ENCODE assay signal across 22 mouse cellular contexts in the genomic region with DNA sequence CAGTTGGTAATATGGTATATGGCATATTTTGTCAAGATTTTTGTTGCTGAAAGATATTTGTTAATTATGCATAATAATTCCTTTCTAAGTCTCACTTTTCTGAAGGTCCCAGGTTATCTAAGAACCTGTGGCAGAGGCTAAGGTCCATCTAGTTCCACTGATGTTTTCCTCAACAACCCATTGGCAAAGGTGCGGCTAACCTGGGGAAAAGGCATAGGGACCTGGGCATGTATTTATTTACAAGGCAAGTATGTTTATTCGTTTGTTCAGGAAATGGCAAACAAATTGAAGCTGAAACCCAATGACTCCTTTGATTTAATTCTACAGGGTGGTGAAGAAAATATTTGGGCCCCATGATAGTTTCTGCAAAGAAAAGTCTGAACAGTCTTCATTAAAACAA. TPM values are rescaled to one million over a fixed set of nuclear protein-coding genes. Genes with fewer than 3 reads are reported as not detected.
DNase-seq lines count a peak whose midpoint lies in the region; ATAC-seq and TF ChIP-seq lines count a peak whose summit lies in the region.
"Had no signal": no experiment of that assay in that cellular context is flagged by ENCODE, and none has a peak within 500 bp of the region (broad histone marks: within the 10 kb centered on the region; RNA-seq: fewer than 3 reads in every experiment).

No protein-coding gene starts in this region.

- 0 out of 2 replicates have a peak, but pooled peaks cover 7% of the 10 kb centered on the region for H3K4me1 ChIP-seq in intestine, embryonic 14.5 days (replicated peaks; ENCODE audit: control insufficient read depth, insufficient read depth, low read length)
- H3K4me1 ChIP-seq in intestine, embryonic 15.5 days (replicated peaks): peaks cover 18% of the 10 kb centered on the region
- H3K4me1 ChIP-seq in forebrain, embryonic 16.5 days (replicated peaks; ENCODE audit: control insufficient read depth, insufficient read depth, low read length): peaks cover 22% of the 10 kb centered on the region
- H3K4me1 ChIP-seq in hindbrain, postnatal 0 days (ENCODE audit: insufficient read depth, low read length): no peaks in the 10 kb centered on the region
- H3K4me1 ChIP-seq in neural tube, embryonic 12.5 days: peaks cover 25% of the 10 kb centered on the region
- H3K4me1 ChIP-seq in liver, embryonic 12.5 days: peaks cover 6% of the 10 kb centered on the region; the same call in 1 of the 2 replicates

- H3K4me2 ChIP-seq in intestine, embryonic 14.5 days (ENCODE audit: low read length): no peak overlapping the region
- no peak overlapping the region for H3K4me2 ChIP-seq in intestine, embryonic 15.5 days (replicated peaks)
- peak overlapping the region; percentile 61 for H3K4me2 ChIP-seq in forebrain, embryonic 16.5 days (ENCODE audit: low read length)
- peak overlapping the region; percentile 90 for H3K4me2 ChIP-seq in hindbrain, postnatal 0 days (ENCODE audit: low read depth, low read length)
- H3K4me2 ChIP-seq in neural tube, embryonic 12.5 days (replicated peaks): peak overlapping the region; percentile 72
- no peak overlapping the region for H3K4me2 ChIP-seq in liver, embryonic 12.5 days
- H3K4me2 ChIP-seq: embryonic facial prominence, embryonic 12.5 days; heart, embryonic 12.5 days; limb, embryonic 12.5 days; liver, embryonic 15.5 days had no signal

- H3K27ac ChIP-seq in intestine, embryonic 14.5 days (ENCODE audit: low read depth): no peak overlapping the region
- no peak overlapping the region for H3K27ac ChIP-seq in intestine, embryonic 15.5 days
- H3K27ac ChIP-seq in forebrain, embryonic 16.5 days (ENCODE audit: low read length): no peak overlapping the region
- no peak overlapping the region for H3K27ac ChIP-seq in hindbrain, postnatal 0 days
- H3K27ac ChIP-seq in neural tube, embryonic 12.5 days: no peak overlapping the region
- H3K27ac ChIP-seq in liver, embryonic 12.5 days: no peak overlapping the region
- H3K27ac ChIP-seq: embryonic facial prominence, embryonic 12.5 days; limb, embryonic 12.5 days; liver, embryonic 15.5 days had no signal

- no peak for TF ChIP-seq CTCF in hindbrain, postnatal 0 days (IDR thresholded peaks at IDR 0.05; ENCODE audit: low read depth)

- H3K4me3 ChIP-seq in intestine, embryonic 14.5 days (ENCODE audit: low read depth, low read length): no peak overlapping the region
- no peak overlapping the region for H3K4me3 ChIP-seq in intestine, embryonic 15.5 days (replicated peaks)
- peak overlapping the region; percentile 42 for H3K4me3 ChIP-seq in forebrain, embryonic 16.5 days (replicated peaks; ENCODE audit: low read length)
- peak overlapping the region; percentile 61 for H3K4me3 ChIP-seq in hindbrain, postnatal 0 days (ENCODE audit: low read length)
- H3K4me3 ChIP-seq in neural tube, embryonic 12.5 days: peak overlapping the region; percentile 34
- H3K4me3 ChIP-seq in liver, embryonic 12.5 days: no peak overlapping the region
- H3K4me3 ChIP-seq: embryonic facial prominence, embryonic 12.5 days; heart, embryonic 12.5 days; limb, embryonic 12.5 days; liver, embryonic 15.5 days had no signal

- H3K9me3 ChIP-seq in intestine, embryonic 14.5 days (ENCODE audit: control insufficient read depth, low read length): no peaks in the 10 kb centered on the region
- H3K9me3 ChIP-seq in intestine, embryonic 15.5 days: no peaks in the 10 kb centered on the region
- no peaks in the 10 kb centered on the region for H3K9me3 ChIP-seq in forebrain, embryonic 16.5 days (ENCODE audit: control insufficient read depth, low read length)
- no peaks in the 10 kb centered on the region for H3K9me3 ChIP-seq in hindbrain, postnatal 0 days (ENCODE audit: low read length)
- H3K9me3 ChIP-seq in neural tube, embryonic 12.5 days: no peaks in the 10 kb centered on the region
- no peaks in the 10 kb centered on the region for H3K9me3 ChIP-seq in liver, embryonic 12.5 days (replicated peaks)
- H3K9me3 ChIP-seq: embryonic facial prominence, embryonic 12.5 days; heart, embryonic 12.5 days; limb, embryonic 12.5 days; liver, embryonic 15.5 days had no signal

- WGBS in intestine, embryonic 14.5 days: 10% methylated on average over 2 of the region's 2 CpGs
- 11% methylated on average over 2 of the region's 2 CpGs for WGBS in intestine, embryonic 15.5 days
- 30% methylated on average over 2 of the region's 2 CpGs for WGBS in forebrain, embryonic 16.5 days
- WGBS in hindbrain, postnatal 0 days: 21% methylated on average over 2 of the region's 2 CpGs
- WGBS in neural tube, embryonic 12.5 days: 13% methylated on average over 2 of the region's 2 CpGs
- whole genome bisulfite sequencing in liver, embryonic 12.5 days (ENCODE audit: insufficient replicate concordance): 12% methylated on average over 2 of the region's 2 CpGs

- H3K9ac ChIP-seq in intestine, embryonic 14.5 days (ENCODE audit: low read length): no peak overlapping the region
- H3K9ac ChIP-seq in intestine, embryonic 15.5 days: no peak overlapping the region
- H3K9ac ChIP-seq in forebrain, embryonic 16.5 days (replicated peaks; ENCODE audit: low read depth, low read length): peak overlapping the region; percentile 40; the same call in 1 of the 2 replicates
- H3K9ac ChIP-seq in hindbrain, postnatal 0 days (replicated peaks; ENCODE audit: low read length): peak overlapping the region; percentile 10; the same call in 1 of the 2 replicates
- H3K9ac ChIP-seq in neural tube, embryonic 12.5 days: peak overlapping the region; percentile 64
- no peak overlapping the region for H3K9ac ChIP-seq in liver, embryonic 12.5 days
- H3K9ac ChIP-seq: embryonic facial prominence, embryonic 12.5 days; heart, embryonic 12.5 days; limb, embryonic 12.5 days; liver, embryonic 15.5 days had no signal

- DNase-seq in intestine, embryonic 14.5 days (ENCODE audit: low spot score): peak; percentile 57
- no peak for DNase-seq in hindbrain, postnatal 0 days (ENCODE audit: low spot score)
- DNase-seq in ovary, postnatal 36 days (ENCODE audit: low spot score): no peak
- no peak for DNase-seq in lung, adult 18-20 months
- DNase-seq: adrenal gland, postnatal 25 days; cerebellum, postnatal 25 days; heart, postnatal 4 days; kidney, adult 9 months; kidney, postnatal 4 days; lung, postnatal 4 days; right cerebral cortex, postnatal 25 days; thymus, postnatal 4 days had no signal

- H3K27me3 ChIP-seq in intestine, embryonic 14.5 days (replicated peaks; ENCODE audit: control insufficient read depth, insufficient read depth, low read length): peaks cover 100% of the 10 kb centered on the region
- peaks cover 64% of the 10 kb centered on the region for H3K27me3 ChIP-seq in intestine, embryonic 15.5 days (replicated peaks)
- no peaks in the 10 kb centered on the region; the same call in 1 of the 2 replicates for H3K27me3 ChIP-seq in forebrain, embryonic 16.5 days (replicated peaks; ENCODE audit: control insufficient read depth, insufficient read depth, low read length)
- H3K27me3 ChIP-seq in hindbrain, postnatal 0 days (ENCODE audit: insufficient read depth, low read length): no peaks in the 10 kb centered on the region
- H3K27me3 ChIP-seq in neural tube, embryonic 12.5 days (replicated peaks): no peaks in the 10 kb centered on the region
- H3K27me3 ChIP-seq in liver, embryonic 12.5 days (replicated peaks): peaks cover 80% of the 10 kb centered on the region

- ATAC-seq in intestine, embryonic 14.5 days (replicated peaks; ENCODE audit: low FRiP score, low TSS enrichment, low read depth): no peak
- ATAC-seq in intestine, embryonic 15.5 days: no peak
- ATAC-seq in forebrain, embryonic 16.5 days: no peak
- ATAC-seq in hindbrain, postnatal 0 days: no peak
- no peak for ATAC-seq in neural tube, embryonic 12.5 days (ENCODE audit: low FRiP score, low read depth)
- ATAC-seq in liver, embryonic 12.5 days: no peak

- no peaks in the 10 kb centered on the region for H3K36me3 ChIP-seq in intestine, embryonic 14.5 days (ENCODE audit: control insufficient read depth, insufficient read depth, low read length)
- no peaks in the 10 kb centered on the region for H3K36me3 ChIP-seq in intestine, embryonic 15.5 days
- no peaks in the 10 kb centered on the region for H3K36me3 ChIP-seq in forebrain, embryonic 16.5 days (ENCODE audit: control insufficient read depth, insufficient read depth)
- H3K36me3 ChIP-seq in hindbrain, postnatal 0 days (ENCODE audit: insufficient read depth, low read length): no peaks in the 10 kb centered on the region
- H3K36me3 ChIP-seq in neural tube, embryonic 12.5 days: no peaks in the 10 kb centered on the region
- no peaks in the 10 kb centered on the region for H3K36me3 ChIP-seq in liver, embryonic 12.5 days
- H3K36me3 ChIP-seq: embryonic facial prominence, embryonic 12.5 days; heart, embryonic 12.5 days; limb, embryonic 12.5 days; liver, embryonic 15.5 days had no signal

RNA-seq across cellular contexts. Expression of gene Pou3f2, which starts 4.6 kb away (rescaled TPM):
- polyA plus RNA-seq in intestine, embryonic 14.5 days (2014; fragmentation: Nextera tagmentation; extraction: Ambion mirVana): not detected in 2 replicates
- polyA plus RNA-seq in intestine, embryonic 15.5 days (2015; fragmentation: Nextera tagmentation; extraction: Ambion mirVana): 0.04 and 0.09 TPM in 2 replicates
- 48.1 and 58.3 TPM in 2 replicates for polyA plus RNA-seq in forebrain, embryonic 16.5 days (2015; fragmentation: Nextera tagmentation; extraction: Ambion mirVana)
- 17.9 and 19.4 TPM in 2 replicates for total RNA-seq in hindbrain, postnatal 0 days (2014; rRNA removed)
- polyA plus RNA-seq in hindbrain, postnatal 0 days (2015; fragmentation: Nextera tagmentation; extraction: Ambion mirVana): 13.8 and 14.6 TPM in 2 replicates
- polyA plus RNA-seq in neural tube, embryonic 12.5 days (2016; fragmentation: Nextera tagmentation; extraction: Ambion mirVana): 31.9 and 40.0 TPM in 2 replicates
- not detected in 2 replicates for polyA plus RNA-seq in liver, embryonic 12.5 days (2016; fragmentation: Nextera tagmentation; extraction: Ambion mirVana)
- total RNA-seq: gastrocnemius, adult 8-10 months; heart, postnatal 4 days; monocyte, adult 5-6 weeks had no signal

Comparison
In these comparisons a context has a peak if more than half of its experiments do, and no peak if none do; other contexts are left out.
1. H3K4me2 ChIP-seq: peak in forebrain, embryonic 16.5 days (single experiment), hindbrain, postnatal 0 days (single experiment) and neural tube, embryonic 12.5 days (single experiment); none in intestine, embryonic 14.5 days (single experiment), intestine, embryonic 15.5 days (single experiment) and liver, embryonic 12.5 days (single experiment).
2. H3K4me3 ChIP-seq: peak in forebrain, embryonic 16.5 days (single experiment), hindbrain, postnatal 0 days (single experiment) and neural tube, embryonic 12.5 days (single experiment); none in intestine, embryonic 14.5 days (single experiment), intestine, embryonic 15.5 days (single experiment) and liver, embryonic 12.5 days (single experiment).
3. H3K9ac ChIP-seq: peak in forebrain, embryonic 16.5 days (single experiment), hindbrain, postnatal 0 days (single experiment) and neural tube, embryonic 12.5 days (single experiment); none in intestine, embryonic 14.5 days (single experiment), intestine, embryonic 15.5 days (single experiment) and liver, embryonic 12.5 days (single experiment).
4. RNA of gene Pou3f2, which starts 4.6 kb away (polyA plus RNA-seq): 48.1 to 58.3 TPM in forebrain, embryonic 16.5 days, 31.9 to 40.0 TPM in neural tube, embryonic 12.5 days and 13.8 to 14.6 TPM in hindbrain, postnatal 0 days; 0.04 to 0.09 TPM in intestine, embryonic 15.5 days, not detected in intestine, embryonic 14.5 days and not detected in liver, embryonic 12.5 days; every median in the first group is over 10 times any median in the second.